Mouse (Mus musculus) E14TG2a.4 (cell line): ENCODE data around the gene Pnpla6.

ENCODE experiments used
- CTCF ChIP-seq: conservative IDR thresholded peaks from 2 replicates; pipeline ENCODE4 v1.5.1; 2014; ENCODE audit warnings: low read length
- NANOG ChIP-seq: IDR thresholded peaks from 2 replicates; pipeline ENCODE4 v1.6.1; 2014; ENCODE audit warnings: borderline replicate concordance, low read length, mixed read lengths
- POU5F1 ChIP-seq: IDR thresholded peaks from 2 replicates; pipeline ENCODE4 v1.6.1; 2014; ENCODE audit warnings: low read length, borderline replicate concordance

GRCm38 (mm10) chr8:3540076-3540475 is 24.9 kb downstream of the Pnpla6 start:
- no peak for TF ChIP-seq CTCF
- TF ChIP-seq NANOG, result no peak
- TF ChIP-seq POU5F1, result no peak
